Comparison of ENCODE assay signal across 8 mouse cellular contexts in genomic region chr15:8442761-8443160, GRCm38 (mm10). TPM values are rescaled to one million over a fixed set of nuclear protein-coding genes. Genes with fewer than 3 reads are reported as not detected.
DNase-seq lines count a peak whose midpoint lies in the region; ATAC-seq and TF ChIP-seq lines count a peak whose summit lies in the region.

No protein-coding gene starts in this region.

- peaks cover 0 to 16% of the 10 kb centered on the region in 2 experiments; a peak in 3 of 4 replicates for H3K4me1 ChIP-seq in heart, embryonic 14.5 days (ENCODE audit: control insufficient read depth in 2 of 2, insufficient read depth in 2 of 2, low read length in 2 of 2)
- peaks cover 8% of the 10 kb centered on the region for H3K4me1 ChIP-seq in liver, postnatal 0 days (ENCODE audit: insufficient read depth)

- no peaks in the 10 kb centered on the region for H3K36me3 ChIP-seq in heart, embryonic 14.5 days (ENCODE audit: control insufficient read depth, insufficient read depth, low read length)
- H3K36me3 ChIP-seq in liver, postnatal 0 days (replicated peaks; ENCODE audit: insufficient read depth, low read length), result no peaks in the 10 kb centered on the region

- no peak for DNase-seq in left cerebral cortex, adult 2 months (ENCODE audit: extremely low spot score in 1 of 2, low spot score in 2 of 2)
- no peak for DNase-seq in left cerebral cortex, postnatal 36 days (ENCODE audit: low spot score in 2 of 2)
- peak; percentile 55 for DNase-seq in c-Kit-negative CD71-positive TER-119-positive erythroid progenitor cells, embryonic 14.5 days (ENCODE audit: low read depth, low spot score)
- DNase-seq in liver, postnatal 0 days, result no peak
- DNase-seq in adrenal gland, adult 8-10 months, result no peak
- DNase-seq in layer of hippocampus, postnatal 10 days (ENCODE audit: low spot score in 2 of 2), result no peak
- DNase-seq in thymus, adult 18-20 months, result no peak

- H3K4me2 ChIP-seq in heart, embryonic 14.5 days (ENCODE audit: low read length), result peak overlapping the region; percentile 90
- H3K4me2 ChIP-seq in liver, postnatal 0 days (ENCODE audit: low read depth, low read length), result peak overlapping the region; percentile 90

- intact Hi-C loops in left cerebral cortex, adult 2 months (cut with DNase I), result loop anchor here (10.0 kb wide), 1 partner anchor 278 kb away; the partner anchor contains the start of gene Cplane1
- intact Hi-C loops in left cerebral cortex, postnatal 36 days (cut with DNase I), result loop anchor here (5.0 kb wide), 1 partner anchor 135 kb away; no protein-coding TSS in a partner anchor

- TF ChIP-seq CTCF in left cerebral cortex, adult 2 months (IDR thresholded peaks at IDR 0.05), result no peak
- no peak for TF ChIP-seq CTCF in liver, postnatal 0 days (IDR thresholded peaks at IDR 0.05; ENCODE audit: low read depth)

- under 1% methylated on average over 6 of the region's 6 CpGs for WGBS in heart, embryonic 14.5 days
- 2% methylated on average over 6 of the region's 6 CpGs for WGBS in liver, postnatal 0 days (ENCODE audit: insufficient replicate concordance)

- TF ChIP-seq EP300 in liver, postnatal 0 days (IDR thresholded peaks at IDR 0.05; ENCODE audit: low read depth), result no peak

- H3K4me3 ChIP-seq in left cerebral cortex, adult 2 months, result peak overlapping the region; percentile 79
- peak overlapping the region; percentile 60 to 65; a peak in 3 of 4 replicates for H3K4me3 ChIP-seq in heart, embryonic 14.5 days (ENCODE audit: control insufficient read depth in 1 of 2, insufficient read depth in 1 of 2, low read depth in 1 of 2, low read length in 2 of 2)
- H3K4me3 ChIP-seq in liver, postnatal 0 days (ENCODE audit: low read depth, low read length), result peak overlapping the region; percentile 93

- H3K27me3 ChIP-seq in heart, embryonic 14.5 days (ENCODE audit: control insufficient read depth, insufficient read depth, low read length), result no peaks in the 10 kb centered on the region
- H3K27me3 ChIP-seq in liver, postnatal 0 days (ENCODE audit: insufficient read depth, low read length), result no peaks in the 10 kb centered on the region

- no peaks in the 10 kb centered on the region for H3K9me3 ChIP-seq in heart, embryonic 14.5 days (ENCODE audit: control insufficient read depth, low read length)
- no peaks in the 10 kb centered on the region for H3K9me3 ChIP-seq in liver, postnatal 0 days (ENCODE audit: low read length)

- H3K9ac ChIP-seq in heart, embryonic 14.5 days (ENCODE audit: low read length), result peak overlapping the region; percentile 99
- peak overlapping the region; percentile 99 for H3K9ac ChIP-seq in liver, postnatal 0 days (replicated peaks)

- peak overlapping the region; percentile 12; the same call in 1 of the 2 replicates for H3K27ac ChIP-seq in left cerebral cortex, adult 2 months
- peak overlapping the region; percentile 49 to 56; a peak in 3 of 4 replicates for H3K27ac ChIP-seq in heart, embryonic 14.5 days (replicated peaks in 1 of 2; ENCODE audit: control insufficient read depth in 1 of 2, insufficient read depth in 1 of 2, low read depth in 2 of 2, low read length in 2 of 2)
- H3K27ac ChIP-seq in liver, postnatal 0 days (ENCODE audit: low read depth), result peak overlapping the region; percentile 100

- no peak for ATAC-seq in heart, embryonic 14.5 days (ENCODE audit: insufficient number of reproducible peaks, insufficient read depth, low FRiP score, low read depth)
- no peak for ATAC-seq in liver, postnatal 0 days

RNA-seq across cellular contexts. Expression of gene Nipbl, which starts 1.5 kb away (rescaled TPM):
- total RNA-seq in left cerebral cortex, adult 2 months (2021), result 10 to 100 TPM; 29.9 to 31.4 TPM
- 10 to 100 TPM; 23.5 to 34.2 TPM for total RNA-seq in left cerebral cortex, postnatal 36 days (2021)
- polyA plus RNA-seq in heart, embryonic 14.5 days (2014; fragmentation: Nextera tagmentation; extraction: Ambion mirVana), result 14.3 and 15.6 TPM in 2 replicates
- 5.7 and 5.8 TPM in 2 replicates for polyA plus RNA-seq in liver, postnatal 0 days (2015; fragmentation: Nextera tagmentation; extraction: Ambion mirVana)
- 10 to 100 TPM; 41.1 to 57.1 (median 52.9) TPM for total RNA-seq in adrenal gland, adult 8-10 months (2022)
- 10 to 100 TPM; 31.8 to 33.4 TPM for total RNA-seq in layer of hippocampus, postnatal 10 days (2021)

Comparison
In these comparisons a context has a peak if more than half of its experiments do, and no peak if none do; other contexts are left out.
1. H3K27ac ChIP-seq: peak in every context shown above with its lines; median percentile 100 in liver, postnatal 0 days; 52 in heart, embryonic 14.5 days; 12 in left cerebral cortex, adult 2 months.